Mouse (Mus musculus) urinary bladder, postnatal 36 days (tissue): ENCODE measurements around the gene Rpl23.
"Not testable (repeated sequence)": the region's sequence is repeated elsewhere in the genome, so short reads cannot be mapped to it uniquely, and the experiment has no call there.

Experiments used
- DNase-seq, 2 experiments: peaks; one replicate each; pipeline ENCODE4 v3.0.0; 2022; ENCODE audit warnings: low spot score in 2 of 2, mixed read lengths in 1 of 2

Rpl23 gene

GRCm38 (mm10) chr11:97766154-97766881 is 15.9 kb downstream of the Rpl23 start, which contains the start of gene Cwc25:
Gene Cwc25 (minus strand): TSS chr11:97766556.
- DNase-seq, result peak; percentile 95

- no peak for DNase-seq
Measured at GRCm38 (mm10) chr11:97761638-97762037, 20.6 kb downstream of the Rpl23 start.

- DNase-seq, result no peak
Measured at GRCm38 (mm10) chr11:97758942-97759341, 23.3 kb downstream of the Rpl23 start.

GRCm38 (mm10) chr11:97758125-97758524 is 24.1 kb downstream of the Rpl23 start:
- DNase-seq, result no peak

- DNase-seq, result no peak
Measured at GRCm38 (mm10) chr11:97753277-97753676, 29.0 kb downstream of the Rpl23 start.

- DNase-seq, result no peak
Measured at GRCm38 (mm10) chr11:97748496-97748895, 33.7 kb downstream of the Rpl23 start.

GRCm38 (mm10) chr11:97747773-97748172 is 34.5 kb downstream of the Rpl23 start:
- no peak for DNase-seq

GRCm38 (mm10) chr11:97745331-97745721 is 36.9 kb downstream of the Rpl23 start:
- DNase-seq, result no peak

GRCm38 (mm10) chr11:97744718-97745330 is 37.4 kb downstream of the Rpl23 start:
- DNase-seq, result peak; percentile 98 to 99

GRCm38 (mm10) chr11:97744063-97744717 is 38.0 kb downstream of the Rpl23 start, which contains the start of gene Pip4k2b:
Gene Pip4k2b (minus strand): TSS chr11:97744704.
- DNase-seq, result peak; percentile 23 to 49

GRCm38 (mm10) chr11:97743423-97743822 is 38.8 kb downstream of the Rpl23 start:
- DNase-seq, result no peak

GRCm38 (mm10) chr11:97742591-97742990 is 39.6 kb downstream of the Rpl23 start:
- no peak for DNase-seq

- DNase-seq, result no peak
Measured at GRCm38 (mm10) chr11:97742157-97742556, 40.1 kb downstream of the Rpl23 start.

- DNase-seq, result peak in 1 of 2 experiments; percentile 35
Measured at GRCm38 (mm10) chr11:97740190-97740589, 42.0 kb downstream of the Rpl23 start.

GRCm38 (mm10) chr11:97739155-97739554 is 43.1 kb downstream of the Rpl23 start:
- DNase-seq, result no peak

GRCm38 (mm10) chr11:97738703-97739102 is 43.5 kb downstream of the Rpl23 start:
- DNase-seq, result no peak

GRCm38 (mm10) chr11:97737600-97737999 is 44.6 kb downstream of the Rpl23 start:
- DNase-seq, result no peak

GRCm38 (mm10) chr11:97736645-97737044 is 45.6 kb downstream of the Rpl23 start:
- no peak for DNase-seq

- not testable (repeated sequence) for DNase-seq
Measured at GRCm38 (mm10) chr11:97734810-97735209, 47.4 kb downstream of the Rpl23 start.

- DNase-seq, result no peak
Measured at GRCm38 (mm10) chr11:97733689-97734088, 48.5 kb downstream of the Rpl23 start.

GRCm38 (mm10) chr11:97728730-97729129 is 53.5 kb downstream of the Rpl23 start:
- DNase-seq, result no peak

- no peak for DNase-seq
Measured at GRCm38 (mm10) chr11:97728311-97728710, 53.9 kb downstream of the Rpl23 start.
